Mouse (Mus musculus) heart, embryonic 13.5 days (tissue): ENCODE measurements around the gene Yap1. TPM values are rescaled to one million over a fixed set of nuclear protein-coding genes. Genes with fewer than 3 reads are reported as not detected.

Experiments
- ATAC-seq: fragments of 200-750 bp; cut with Nextera tagmentation; 2 replicates; pipeline ENCODE4 v1.8.0; 2017; ENCODE audit warnings: moderate TSS enrichment; ENCODE audit not compliant: insufficient number of reproducible peaks, low FRiP score, low TSS enrichment; ENCODE audit errors: extremely low read depth
- H3K27ac ChIP-seq: fragments of 300-500 bp; sonication (generic); replicated peaks from 2 replicates; pipeline ENCODE4 v1.5.1; 2015; ENCODE audit warnings: moderate library complexity, mild to moderate bottlenecking, inconsistent platforms
- H3K27me3 ChIP-seq: fragments of 300-500 bp; sonication (generic); replicated peaks from 2 replicates; pipeline ENCODE4 v1.6.1; 2015; ENCODE audit warnings: mild to moderate bottlenecking, inconsistent platforms
- H3K36me3 ChIP-seq: fragments of 300-500 bp; sonication (generic); 2 replicates; pipeline ENCODE4 v1.6.1; 2015; ENCODE audit warnings: mild to moderate bottlenecking, inconsistent platforms
- H3K4me1 ChIP-seq: fragments of 300-500 bp; sonication (generic); 2 replicates; pipeline ENCODE4 v1.6.1; 2015; ENCODE audit warnings: inconsistent platforms
- H3K4me2 ChIP-seq: fragments of 300-500 bp; sonication (generic); 2 replicates; pipeline ENCODE4 v1.6.1; 2015; ENCODE audit warnings: inconsistent platforms, mild to moderate bottlenecking, moderate library complexity
- H3K4me3 ChIP-seq: fragments of 300-500 bp; sonication (generic); 2 replicates; pipeline ENCODE4 v1.5.1; 2015; ENCODE audit warnings: moderate library complexity, mild to moderate bottlenecking, inconsistent platforms
- H3K9ac ChIP-seq: fragments of 300-500 bp; sonication (generic); 2 replicates; pipeline ENCODE4 v1.6.1; 2015; ENCODE audit warnings: inconsistent platforms, mild to moderate bottlenecking, moderate library complexity
- H3K9me3 ChIP-seq: fragments of 300-500 bp; sonication (generic); 2 replicates; pipeline ENCODE4 v1.6.1; 2016; ENCODE audit warnings: inconsistent platforms
- WGBS: fragments of 180-500 bp; shearing (Covaris S2); methylation state at CpG from one replicate; pipeline ENCODE4 v1.1.7; 2015; ENCODE audit warnings: mixed read lengths; 5-methylcytosine and 5-hydroxymethylcytosine counted together
- polyA plus RNA-seq: library from polyadenylated mRNA; unstranded; fragments of >200 nt; fragmentation: Nextera tagmentation; extraction: Ambion mirVana; gene quantifications from 2 replicates; pipeline ENCODE4 v1.2.1, GENCODE M21; 2015

Gene Yap1
- polyA plus RNA-seq = 24.2 and 24.5 TPM in 2 replicates

GRCm38 (mm10) chr9:8004370-8004991, at the start of gene Yap1:
Gene Yap1 (minus strand): TSS chr9:8004596.
- Histone ChIP-seq H3K4me3 (peak within 1 kb of the TSS; percentile 98), H3K36me3 (peaks cover 19% of the 10 kb centered on the region), H3K27me3 (no peaks in the 10 kb centered on the region), H3K9me3 (no peaks in the 10 kb centered on the region), H3K9ac (peak within 1 kb of the TSS; percentile 99), H3K4me1 (peaks cover 25% of the 10 kb centered on the region), H3K4me2 (peak within 1 kb of the TSS; percentile 67), H3K27ac (peak within 1 kb of the TSS; percentile 99)
- under 1% methylated on average over 68 of the region's 79 CpGs for WGBS
- ATAC-seq = peak; percentile 72; the same call in 1 of the 2 replicates

GRCm38 (mm10) chr9:8043044-8043387, 38.6 kb upstream of the Yap1 start:
- Histone ChIP-seq H3K27me3 (no peaks in the 10 kb centered on the region), H3K9me3 (no peaks in the 10 kb centered on the region), H3K9ac (peak overlapping the region; percentile 64; the same call in 1 of the 2 replicates), H3K4me1 (peaks cover 11% of the 10 kb centered on the region), H3K27ac (peak overlapping the region; percentile 75), H3K4me2 (peak overlapping the region; percentile 73), H3K4me3 (peak overlapping the region; percentile 73), H3K36me3 (no peaks in the 10 kb centered on the region)
- WGBS = 16% methylated on average over 5 of the region's 5 CpGs
- no peak for ATAC-seq

GRCm38 (mm10) chr9:8042338-8043043, 38.1 kb upstream of the Yap1 start, which contains the start of gene Cfap300:
Gene Cfap300 (minus strand): TSS chr9:8042823.
- Histone ChIP-seq H3K4me2 (peak within 1 kb of the TSS; percentile 73), H3K27ac (peak within 1 kb of the TSS; percentile 75), H3K36me3 (no peaks in the 10 kb centered on the region), H3K27me3 (no peaks in the 10 kb centered on the region), H3K9ac (peak within 1 kb of the TSS; percentile 86), H3K4me1 (peaks cover 11% of the 10 kb centered on the region), H3K4me3 (peak within 1 kb of the TSS; percentile 73), H3K9me3 (no peaks in the 10 kb centered on the region)
- under 1% methylated on average over 39 of the region's 39 CpGs for WGBS
- ATAC-seq = peak; percentile 94

- no peak overlapping the region for H3K27ac ChIP-seq
- WGBS = 20% methylated on average over 7 of the region's 7 CpGs
- no peak for ATAC-seq
These were observed 31.1 kb upstream of the Yap1 start for GRCm38 (mm10) chr9:8035546-8035945.

GRCm38 (mm10) chr9:8035091-8035490, 30.7 kb upstream of the Yap1 start:
- 49% methylated on average over 4 of the region's 4 CpGs for WGBS
- Histone ChIP-seq H3K27ac (no peak overlapping the region), H3K27me3 (no peaks in the 10 kb centered on the region), H3K36me3 (no peaks in the 10 kb centered on the region), H3K4me3 (no peak overlapping the region), H3K9me3 (no peaks in the 10 kb centered on the region), H3K9ac (no peak overlapping the region), H3K4me1 (peaks cover 6% of the 10 kb centered on the region), H3K4me2 (no peak overlapping the region)
- no peak for ATAC-seq

More at GRCm38 (mm10) chr9:8035546-8035945, 31.1 kb upstream of the Yap1 start:
- H3K4me2 ChIP-seq = peak overlapping the region; percentile 40
- H3K36me3 ChIP-seq = no peaks in the 10 kb centered on the region
- no peak overlapping the region for H3K4me3 ChIP-seq
- no peaks in the 10 kb centered on the region for H3K27me3 ChIP-seq
- peaks cover 6% of the 10 kb centered on the region for H3K4me1 ChIP-seq
- no peak overlapping the region for H3K9ac ChIP-seq
- no peaks in the 10 kb centered on the region for H3K9me3 ChIP-seq

- H3K4me2 ChIP-seq = no peak overlapping the region
- no peaks in the 10 kb centered on the region for H3K36me3 ChIP-seq
- no peak for ATAC-seq
- no peaks in the 10 kb centered on the region for H3K9me3 ChIP-seq
- H3K9ac ChIP-seq = no peak overlapping the region
- H3K4me1 ChIP-seq = peaks cover 6% of the 10 kb centered on the region
- no peaks in the 10 kb centered on the region for H3K27me3 ChIP-seq
- no peak overlapping the region for H3K4me3 ChIP-seq
- 34% methylated on average over 1 of the region's 1 CpGs for WGBS
- H3K27ac ChIP-seq = no peak overlapping the region
These were observed 29.7 kb upstream of the Yap1 start for GRCm38 (mm10) chr9:8034143-8034542.

GRCm38 (mm10) chr9:8032847-8033246, 28.5 kb upstream of the Yap1 start:
- WGBS = 71% methylated on average over 5 of the region's 5 CpGs
- no peak for ATAC-seq
- peaks cover 6% of the 10 kb centered on the region for H3K4me1 ChIP-seq
- no peak overlapping the region for H3K4me2 ChIP-seq
- H3K9ac ChIP-seq = no peak overlapping the region
- no peak overlapping the region for H3K27ac ChIP-seq
- H3K36me3 ChIP-seq = no peaks in the 10 kb centered on the region
- no peak overlapping the region for H3K4me3 ChIP-seq
- H3K9me3 ChIP-seq = no peaks in the 10 kb centered on the region
- no peaks in the 10 kb centered on the region for H3K27me3 ChIP-seq

GRCm38 (mm10) chr9:8018609-8019008, 14.2 kb upstream of the Yap1 start:
- Histone ChIP-seq H3K4me1 (no peaks in the 10 kb centered on the region), H3K4me2 (no peak overlapping the region), H3K27me3 (no peaks in the 10 kb centered on the region), H3K9me3 (no peaks in the 10 kb centered on the region), H3K4me3 (no peak overlapping the region), H3K36me3 (no peaks in the 10 kb centered on the region), H3K27ac (no peak overlapping the region), H3K9ac (no peak overlapping the region)
- 61% methylated on average over 5 of the region's 5 CpGs for WGBS
- ATAC-seq = no peak

- Histone ChIP-seq H3K27ac (no peak overlapping the region), H3K9me3 (no peaks in the 10 kb centered on the region), H3K4me1 (no peaks in the 10 kb centered on the region), H3K4me2 (no peak overlapping the region), H3K4me3 (no peak overlapping the region), H3K27me3 (no peaks in the 10 kb centered on the region), H3K36me3 (no peaks in the 10 kb centered on the region), H3K9ac (no peak overlapping the region)
- ATAC-seq = no peak
- WGBS = 38% methylated on average over 19 of the region's 20 CpGs
These were observed 13.0 kb upstream of the Yap1 start for GRCm38 (mm10) chr9:8017253-8017913.

GRCm38 (mm10) chr9:8003301-8004271, 810 bp downstream of the Yap1 start:
- H3K4me1 ChIP-seq = peaks cover 31% of the 10 kb centered on the region
- peak overlapping the region; percentile 98 for H3K4me3 ChIP-seq
- H3K4me2 ChIP-seq = peak overlapping the region; percentile 67
- H3K27me3 ChIP-seq = no peaks in the 10 kb centered on the region
- H3K9me3 ChIP-seq = no peaks in the 10 kb centered on the region
- peak overlapping the region; percentile 99 for H3K9ac ChIP-seq
- peak; percentile 38; the same call in 1 of the 2 replicates for ATAC-seq
- peaks cover 28% of the 10 kb centered on the region for H3K36me3 ChIP-seq
- WGBS = under 1% methylated on average over 75 of the region's 82 CpGs
- peak overlapping the region; percentile 99 for H3K27ac ChIP-seq
